Mouse (Mus musculus): ENCODE results near the gene A930009A15Rik. TPM values are rescaled to one million over a fixed set of nuclear protein-coding genes. Genes with fewer than 3 reads are reported as not detected.

A930009A15Rik gene
- polyA plus RNA-seq, 1 experiment = not detected

- Histone ChIP-seq H3K4me1 (ENCODE audit: control insufficient read depth, insufficient read depth, low read length) (no peaks in the 10 kb centered on the region), H3K27ac (ENCODE audit: insufficient read depth, low read depth, low read length) (no peak overlapping the region), H3K4me3 (ENCODE audit: insufficient read depth, low read depth, low read length) (no peak overlapping the region)
- no peak for TF ChIP-seq POLR2A (IDR thresholded peaks at IDR 0.05; ENCODE audit: insufficient read depth, low read depth, low read length)
- TF ChIP-seq CTCF (IDR thresholded peaks at IDR 0.05; ENCODE audit: insufficient read depth, low read depth, low read length) = no peak
- 81% methylated on average over 7 of the region's 7 CpGs for WGBS
Observed at GRCm38 (mm10) chr10:115623481-115623880, 53.7 kb downstream of the A930009A15Rik start.

GRCm38 (mm10) chr10:115623956-115624671, 54.3 kb downstream of the A930009A15Rik start:
- TF ChIP-seq POLR2A (IDR thresholded peaks at IDR 0.05; ENCODE audit: insufficient read depth, low read depth, low read length) = no peak
- no peak for TF ChIP-seq CTCF (IDR thresholded peaks at IDR 0.05; ENCODE audit: insufficient read depth, low read depth, low read length)
- H3K27ac ChIP-seq (ENCODE audit: insufficient read depth, low read depth, low read length) = no peak overlapping the region
- no peaks in the 10 kb centered on the region for H3K4me1 ChIP-seq (ENCODE audit: control insufficient read depth, insufficient read depth, low read length)
- WGBS = 38% methylated on average over 15 of the region's 15 CpGs
- H3K4me3 ChIP-seq (ENCODE audit: insufficient read depth, low read depth, low read length) = no peak overlapping the region

GRCm38 (mm10) chr10:115624957-115625356, 55.2 kb downstream of the A930009A15Rik start:
- no peak for TF ChIP-seq POLR2A (IDR thresholded peaks at IDR 0.05; ENCODE audit: insufficient read depth, low read depth, low read length)
- no peak for TF ChIP-seq CTCF (IDR thresholded peaks at IDR 0.05; ENCODE audit: insufficient read depth, low read depth, low read length)
- H3K4me3 ChIP-seq (ENCODE audit: insufficient read depth, low read depth, low read length) = no peak overlapping the region
- no peak overlapping the region for H3K27ac ChIP-seq (ENCODE audit: insufficient read depth, low read depth, low read length)
- H3K4me1 ChIP-seq (ENCODE audit: control insufficient read depth, insufficient read depth, low read length) = no peaks in the 10 kb centered on the region
- 84% methylated on average over 2 of the region's 2 CpGs for WGBS

DNA sequence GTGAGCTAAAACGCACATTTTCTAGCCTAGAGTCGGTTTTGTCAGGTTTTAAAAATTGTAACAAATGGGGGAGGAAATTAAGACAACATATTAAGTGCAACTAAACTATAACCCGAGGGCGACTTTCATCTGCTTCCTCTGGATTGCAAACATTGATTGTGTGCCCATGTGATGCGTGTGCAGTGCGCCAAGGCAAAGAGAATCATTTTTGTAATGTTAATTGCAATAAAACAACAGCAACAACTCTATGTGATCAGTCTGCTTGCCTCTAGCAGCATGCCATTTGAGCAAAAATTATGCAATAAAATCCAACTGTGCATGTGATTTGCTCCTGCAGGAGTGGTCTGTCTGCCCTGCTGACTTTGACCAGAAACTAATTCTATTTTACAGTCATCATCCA, 56.9 kb downstream of the A930009A15Rik start:
- H3K4me1 ChIP-seq (ENCODE audit: control insufficient read depth, insufficient read depth, low read length) = no peaks in the 10 kb centered on the region
- H3K4me3 ChIP-seq (ENCODE audit: insufficient read depth, low read depth, low read length) = no peak overlapping the region
- no peak overlapping the region for H3K27ac ChIP-seq (ENCODE audit: insufficient read depth, low read depth, low read length)
- WGBS = 88% methylated on average over 6 of the region's 6 CpGs
- TF ChIP-seq POLR2A (IDR thresholded peaks at IDR 0.05; ENCODE audit: insufficient read depth, low read depth, low read length) (no peak), CTCF (IDR thresholded peaks at IDR 0.05; ENCODE audit: insufficient read depth, low read depth, low read length) (no peak)

Other genes starting within 250 kb of the A930009A15Rik start
- not detected in 2 replicates for gene Tmem19, start 207.5 kb upstream of the A930009A15Rik start, polyA plus RNA-seq (2012; ENCODE audit: insufficient read depth, insufficient read length, low replicate concordance, missing spikeins)
- gene Thap2, start 185.5 kb upstream of the A930009A15Rik start, polyA plus RNA-seq (2012; ENCODE audit: insufficient read depth, insufficient read length, low replicate concordance, missing spikeins) = not detected in 2 replicates
- gene Zfc3h1, start 185.0 kb upstream of the A930009A15Rik start, polyA plus RNA-seq (2012; ENCODE audit: insufficient read depth, insufficient read length, low replicate concordance, missing spikeins) = not detected in 2 replicates
- gene Lgr5, start 17.8 kb downstream of the A930009A15Rik start, polyA plus RNA-seq (2012; ENCODE audit: insufficient read depth, insufficient read length, low replicate concordance, missing spikeins) = not detected in 2 replicates
- gene Tspan8, start 246.8 kb downstream of the A930009A15Rik start, polyA plus RNA-seq (2012; ENCODE audit: insufficient read depth, insufficient read length, low replicate concordance, missing spikeins) = not detected in 2 replicates

Measured in olfactory bulb, adult 2 months (tissue).